21 mouse cellular contexts compared by ENCODE assay signal in the genomic region with DNA sequence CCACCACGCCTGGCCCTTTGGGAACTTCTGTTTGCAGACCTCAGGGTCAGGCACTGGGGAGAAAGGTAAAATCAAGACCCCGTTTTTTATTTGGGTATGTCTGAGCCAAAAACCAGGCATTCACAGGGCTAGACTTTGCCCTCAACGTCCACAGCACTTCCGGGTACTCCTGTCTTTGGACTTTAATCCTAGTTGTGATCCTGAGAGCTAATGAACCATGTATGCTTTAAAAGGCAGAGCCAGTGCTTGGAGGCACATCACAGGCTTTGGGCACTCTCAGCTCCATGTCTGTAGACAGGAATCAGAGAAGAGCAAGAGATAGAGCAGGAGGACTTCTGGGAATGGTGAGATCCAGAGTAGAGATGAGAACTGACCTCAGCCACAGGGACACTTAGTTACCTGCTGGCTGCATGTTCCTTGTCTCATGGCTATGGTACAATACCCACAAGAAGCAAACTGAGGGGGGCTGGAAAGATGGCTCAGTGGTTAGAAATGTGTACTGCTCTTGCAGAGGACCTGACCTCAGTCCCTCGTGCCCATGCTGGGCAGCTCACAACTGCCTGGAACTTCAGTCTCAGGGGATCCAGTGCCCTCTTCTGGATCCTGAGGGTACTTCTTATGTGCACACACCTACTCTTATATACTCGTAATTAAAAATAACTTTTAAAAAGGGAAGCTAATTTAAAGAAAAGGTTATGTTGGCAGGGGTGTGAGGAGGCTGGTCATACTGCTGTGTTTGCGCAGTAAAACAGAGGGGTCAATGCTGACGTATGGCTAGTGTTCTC. TPM values are rescaled to one million over a fixed set of nuclear protein-coding genes. Genes with fewer than 3 reads are reported as not detected.
DNase-seq lines count a peak whose midpoint lies in the region; TF ChIP-seq lines count a peak whose summit lies in the region.
"Had no signal": no experiment of that assay in that cellular context is flagged by ENCODE, and none has a peak within 500 bp of the region (broad histone marks: within the 10 kb centered on the region; RNA-seq: fewer than 3 reads in every experiment).

No protein-coding gene starts in this region.

- no peaks in the 10 kb centered on the region; the same call in 1 of the 2 replicates for H3K4me1 ChIP-seq in liver, adult 2 months (ENCODE audit: control insufficient read depth, insufficient read depth, low read length)
- H3K4me1 ChIP-seq in MEL (ENCODE audit: control insufficient read depth in 1 of 2, insufficient read depth in 2 of 2, low read length in 2 of 2) = no peaks in the 10 kb centered on the region
- H3K4me1 ChIP-seq: heart, embryonic 13.5 days; limb, embryonic 12.5 days had no signal

- peak; percentile 32 for TF ChIP-seq RAD21 in MEL (IDR thresholded peaks at IDR 0.05; ENCODE audit: low read depth, low read length)

- H3K36me3 ChIP-seq in liver, adult 2 months (ENCODE audit: control insufficient read depth, insufficient read depth, low read length) = no peaks in the 10 kb centered on the region
- H3K36me3 ChIP-seq in MEL (ENCODE audit: control insufficient read depth in 1 of 2, insufficient read depth in 2 of 2, low read length in 2 of 2) = no peaks in the 10 kb centered on the region
- H3K36me3 ChIP-seq: heart, embryonic 13.5 days; limb, embryonic 12.5 days had no signal

- WGBS in liver, adult 2 months = 48% methylated on average over 8 of the region's 8 CpGs

- H3K9me3 ChIP-seq in MEL (replicated peaks; ENCODE audit: insufficient read depth, low read length) = no peaks in the 10 kb centered on the region
- H3K9me3 ChIP-seq: heart, embryonic 13.5 days; limb, embryonic 12.5 days had no signal

- H3K4me3 ChIP-seq in liver, adult 2 months (ENCODE audit: insufficient read depth, low read depth, low read length) = no peak overlapping the region
- no peak overlapping the region for H3K4me3 ChIP-seq in MEL (ENCODE audit: control insufficient read depth in 1 of 2, insufficient read depth in 1 of 2, low read depth in 2 of 2, low read length in 2 of 2)
- H3K4me3 ChIP-seq: heart, embryonic 13.5 days; limb, embryonic 12.5 days had no signal

- peak; percentile 46 for DNase-seq in kidney, adult 11 months
- no peak for DNase-seq in kidney, postnatal 4 days
- peak; percentile 33 for DNase-seq in liver, adult 2 months (ENCODE audit: extremely low read depth, low read depth, low spot score)
- no peak for DNase-seq in liver
- peak; percentile 45 for DNase-seq in 416B (ENCODE audit: low read depth)
- DNase-seq in MEL (ENCODE audit: low read depth, low spot score) = peak; percentile 60
- no peak for DNase-seq in ovary, postnatal 14 days (ENCODE audit: low spot score)
- no peak for DNase-seq in left cerebral cortex, postnatal 25 days (ENCODE audit: low spot score in 2 of 2)
- DNase-seq: adrenal gland, postnatal 25 days; cerebellum, adult 2 months; forebrain, postnatal 0 days; heart, postnatal 4 days; lung, embryonic 14.5 days; midbrain, embryonic 14.5 days had no signal

- H3K79me2 ChIP-seq in liver, adult 2 months (ENCODE audit: control insufficient read depth, insufficient read depth, low read length) = no peaks in the 10 kb centered on the region
- no peaks in the 10 kb centered on the region for H3K79me2 ChIP-seq in MEL (ENCODE audit: control insufficient read depth, insufficient read depth, low read length, poor library complexity)

- no peak overlapping the region for H3K9ac ChIP-seq in liver, adult 2 months (ENCODE audit: low read depth, low read length)
- H3K9ac ChIP-seq in MEL (ENCODE audit: control insufficient read depth, low read depth, low read length, poor library complexity, severe bottlenecking) = no peak overlapping the region
- H3K9ac ChIP-seq: forebrain, postnatal 0 days; heart, embryonic 13.5 days; limb, embryonic 12.5 days; lung, embryonic 14.5 days had no signal

- no peak for TF ChIP-seq EP300 in MEL (IDR thresholded peaks at IDR 0.05; ENCODE audit: low read depth in 1 of 2, low read length in 2 of 2)

- no peak for TF ChIP-seq POLR2A in liver, adult 2 months (IDR thresholded peaks at IDR 0.05; ENCODE audit: extremely low read depth, insufficient read depth, low read length)
- TF ChIP-seq POLR2A in MEL (IDR thresholded peaks at IDR 0.05; ENCODE audit: control insufficient read depth in 1 of 2, insufficient read depth in 1 of 2, low read depth in 1 of 2, low read length in 2 of 2, poor library complexity in 1 of 2) = no peak

- no peak overlapping the region for H3K27ac ChIP-seq in liver, adult 2 months (replicated peaks; ENCODE audit: insufficient read depth, low read depth, low read length)
- H3K27ac ChIP-seq in MEL (ENCODE audit: control insufficient read depth, low read depth, low read length) = no peak overlapping the region
- H3K27ac ChIP-seq: heart, embryonic 13.5 days; limb, embryonic 12.5 days; macrophage had no signal

- intact Hi-C loops in left cerebral cortex, postnatal 25 days (cut with DNase I) = no loop called here

- peak; percentile 11; the same call in 1 of the 2 replicates for TF ChIP-seq CTCF in liver, adult 2 months (IDR thresholded peaks at IDR 0.05; ENCODE audit: low read depth, low read length)
- TF ChIP-seq CTCF in MEL (IDR thresholded peaks at IDR 0.05 in 2 of 3, conservative IDR thresholded peaks at IDR 0.05 in 1 of 3; ENCODE audit: control insufficient read depth in 1 of 3, insufficient read depth in 1 of 3, low read depth in 2 of 3, low read length in 3 of 3, poor library complexity in 1 of 3, severe bottlenecking in 1 of 3) = peak; percentile 39 to 57 (median 41); a peak in 5 of 6 replicates

- peaks cover 3% of the 10 kb centered on the region; the same call in 1 of the 2 replicates for H3K27me3 ChIP-seq in liver, adult 2 months (ENCODE audit: control insufficient read depth, insufficient read depth, low read length)
- peaks cover 4% of the 10 kb centered on the region in 2 experiments for H3K27me3 ChIP-seq in MEL (ENCODE audit: control insufficient read depth in 1 of 2, insufficient read depth in 2 of 2, low read length in 2 of 2)

TF ChIP-seq in MEL, 35 proteins besides CTCF, POLR2A, EP300 and RAD21:
- TF ChIP-seq UBTF (IDR thresholded peaks at IDR 0.05; ENCODE audit: borderline replicate concordance, insufficient read depth, low read depth, low read length) = no peak
- TF ChIP-seq SMC3 (IDR thresholded peaks at IDR 0.05; ENCODE audit: low read depth, low read length) = peak; percentile 48

RNA-seq across cellular contexts. Expression of a gene that starts 25.6 kb away (rescaled TPM):
- total RNA-seq in liver, adult 2 months (2014; rRNA removed) = 0.67 and 1.2 TPM in 2 replicates
- 1.1 and 1.2 TPM in 2 replicates for polyA plus RNA-seq in liver, adult 2 months (2012; rRNA removed)
- total RNA-seq in MEL (2012; rRNA removed) = 0.33 and 0.39 TPM in 2 replicates
- polyA plus RNA-seq in MEL (2012; ENCODE audit: insufficient read depth in 1 of 2, insufficient read length in 2 of 2, low read depth in 1 of 2, low replicate concordance in 2 of 2, missing spikeins in 1 of 2) = 1 to 10 TPM in 1 of 2 experiments, not detected in 1; 1.5 TPM
- 1 to 10 TPM; 1.9 to 2.2 TPM for total RNA-seq in left cerebral cortex, postnatal 25 days (2021)

RNA-seq across cellular contexts. Expression of a gene that starts 49.8 kb away (rescaled TPM):
- total RNA-seq in liver, adult 2 months (2014; rRNA removed) = not detected in 2 replicates
- polyA plus RNA-seq in liver, adult 2 months (2012; rRNA removed) = 0.05 TPM in 1 of 2 replicates, not detected in the other
- not detected in 2 replicates for total RNA-seq in MEL (2012; rRNA removed)
- not detected for polyA plus RNA-seq in MEL (2012; ENCODE audit: insufficient read depth in 1 of 2, insufficient read length in 2 of 2, low read depth in 1 of 2, low replicate concordance in 2 of 2, missing spikeins in 1 of 2)
- not detected for total RNA-seq in left cerebral cortex, postnatal 25 days (2021)
- total RNA-seq: adrenal gland, postnatal 25 days; forebrain, postnatal 0 days; gastrocnemius, adult 18-20 months; layer of hippocampus, adult 8-10 months; left cerebral cortex, adult 18-20 months had no signal
- polyA plus RNA-seq: cortical plate, adult 2 months; forebrain, postnatal 0 days; lung, embryonic 14.5 days; macrophage; midbrain, embryonic 14.5 days had no signal

RNA-seq across cellular contexts. Expression of a gene that starts 53.4 kb away (rescaled TPM):
- total RNA-seq in liver, adult 2 months (2014; rRNA removed) = 0.65 and 0.94 TPM in 2 replicates
- 0.76 and 1.5 TPM in 2 replicates for polyA plus RNA-seq in liver, adult 2 months (2012; rRNA removed)
- 3.6 and 5.0 TPM in 2 replicates for total RNA-seq in MEL (2012; rRNA removed)
- 10 to 100 TPM in 1 of 2 experiments, not detected in 1; 10.6 TPM for polyA plus RNA-seq in MEL (2012; ENCODE audit: insufficient read depth in 1 of 2, insufficient read length in 2 of 2, low read depth in 1 of 2, low replicate concordance in 2 of 2, missing spikeins in 1 of 2)
- total RNA-seq in left cerebral cortex, postnatal 25 days (2021) = 100 to 1,000 TPM; 107 to 129 TPM

RNA-seq across cellular contexts. Expression of a gene that starts 55.2 kb away (rescaled TPM):
- total RNA-seq in liver, adult 2 months (2014; rRNA removed) = not detected in 2 replicates
- 0.06 TPM in 1 of 2 replicates, not detected in the other for polyA plus RNA-seq in liver, adult 2 months (2012; rRNA removed)
- 0.08 and 0.10 TPM in 2 replicates for total RNA-seq in MEL (2012; rRNA removed)
- under 1 TPM in 1 of 2 experiments, not detected in 1; 0.56 TPM for polyA plus RNA-seq in MEL (2012; ENCODE audit: insufficient read depth in 1 of 2, insufficient read length in 2 of 2, low read depth in 1 of 2, low replicate concordance in 2 of 2, missing spikeins in 1 of 2)
- total RNA-seq in left cerebral cortex, postnatal 25 days (2021) = 1 to 10 TPM; 4.2 to 4.6 TPM
- total RNA-seq: heart, postnatal 4 days had no signal
- polyA plus RNA-seq: heart, embryonic 13.5 days; macrophage had no signal

Comparison
In these comparisons a context has a peak if more than half of its experiments do, and no peak if none do; other contexts are left out.
1. DNase-seq: peak in kidney, adult 11 months (single experiment), liver, adult 2 months (single experiment), 416B (single experiment) and MEL (single experiment); none in kidney, postnatal 4 days (0 of 2), liver (single experiment), ovary, postnatal 14 days (single experiment) and left cerebral cortex, postnatal 25 days (0 of 2).
2. RNA of a gene that starts 53.4 kb away (total RNA-seq): 107 to 129 TPM in left cerebral cortex, postnatal 25 days; 3.6 to 5.0 TPM in MEL and 0.65 to 0.94 TPM in liver, adult 2 months; every median in the first group is over 10 times any median in the second.